Mouse (Mus musculus): ENCODE data around the gene Cd1d1.

Cd1d1 gene

DNA sequence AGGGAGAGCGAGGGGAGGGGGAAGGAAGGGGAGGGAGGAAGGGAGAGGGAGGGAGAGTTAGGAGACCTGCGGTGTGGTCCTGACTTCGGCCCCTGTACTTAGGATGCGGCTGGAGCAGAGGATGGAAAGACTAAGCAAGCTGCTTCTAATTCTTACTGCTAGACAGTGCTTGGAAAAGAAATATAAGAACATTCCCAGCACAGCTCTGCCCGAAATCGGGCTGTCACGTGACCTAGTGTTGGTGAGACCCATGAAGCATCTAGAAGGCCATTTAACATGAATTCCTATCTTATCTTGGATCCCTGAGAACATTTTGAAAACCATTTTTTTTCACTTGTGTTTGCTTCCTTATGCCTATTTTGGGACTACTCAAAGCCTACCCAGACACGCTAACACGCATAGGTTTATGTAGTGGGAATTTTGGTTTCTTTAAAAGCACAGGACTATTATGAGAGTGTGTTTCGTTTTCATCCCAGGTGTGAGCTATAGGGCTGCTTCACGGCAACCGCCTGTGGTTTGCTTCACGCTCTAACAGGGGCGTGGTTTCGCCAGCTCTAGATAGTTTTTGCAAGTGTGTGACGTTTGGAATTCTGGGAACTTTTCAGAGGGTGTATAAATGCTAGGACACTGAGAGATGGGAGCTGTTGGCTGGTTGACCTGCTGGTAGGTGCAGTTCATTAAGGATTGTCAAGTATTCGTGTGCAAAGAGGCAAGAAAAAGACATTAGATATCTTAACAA lies 38.4 kb downstream of the Cd1d1 start:
- no peak for DNase-seq (ENCODE audit: low spot score)

DNA sequence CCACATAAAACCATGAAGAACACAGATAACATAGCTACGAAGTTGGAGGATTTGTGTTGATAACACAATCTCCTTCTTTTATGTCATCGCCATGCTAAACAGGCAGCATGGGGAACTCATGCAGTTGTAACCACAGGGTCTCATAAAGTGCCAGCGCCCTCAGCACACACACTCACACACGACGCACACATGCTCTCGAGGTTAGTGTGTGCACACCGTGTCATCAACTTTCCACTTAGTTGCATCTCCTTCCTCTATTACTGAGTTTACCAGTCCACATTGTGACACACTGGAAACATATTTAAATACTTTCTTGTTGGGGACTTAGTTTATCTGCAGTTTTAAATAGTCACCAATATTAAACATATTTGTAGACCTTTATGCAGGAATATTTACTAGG lies 40.2 kb downstream of the Cd1d1 start:
- DNase-seq (ENCODE audit: low spot score), result no peak

DNA sequence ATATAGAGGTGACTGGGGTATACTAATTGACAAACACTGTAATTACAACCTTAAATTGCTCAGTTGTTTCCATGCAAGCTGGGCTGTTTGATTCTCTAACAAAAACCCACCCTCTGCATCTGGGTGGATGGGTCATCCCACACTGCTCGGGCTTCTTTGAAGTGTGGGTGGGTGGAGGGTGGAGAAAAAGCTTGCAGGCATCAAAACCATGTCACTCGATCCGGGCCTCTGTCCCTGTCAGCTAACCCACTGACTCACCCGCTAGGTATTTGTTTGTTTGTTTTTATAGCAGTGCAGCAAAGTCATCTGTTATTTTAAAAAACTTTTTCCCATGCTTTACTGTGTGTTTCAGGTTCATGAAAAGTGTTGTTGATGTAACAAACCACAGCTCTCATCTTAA lies 43.9 kb downstream of the Cd1d1 start:
- DNase-seq (ENCODE audit: low spot score), result no peak

DNA sequence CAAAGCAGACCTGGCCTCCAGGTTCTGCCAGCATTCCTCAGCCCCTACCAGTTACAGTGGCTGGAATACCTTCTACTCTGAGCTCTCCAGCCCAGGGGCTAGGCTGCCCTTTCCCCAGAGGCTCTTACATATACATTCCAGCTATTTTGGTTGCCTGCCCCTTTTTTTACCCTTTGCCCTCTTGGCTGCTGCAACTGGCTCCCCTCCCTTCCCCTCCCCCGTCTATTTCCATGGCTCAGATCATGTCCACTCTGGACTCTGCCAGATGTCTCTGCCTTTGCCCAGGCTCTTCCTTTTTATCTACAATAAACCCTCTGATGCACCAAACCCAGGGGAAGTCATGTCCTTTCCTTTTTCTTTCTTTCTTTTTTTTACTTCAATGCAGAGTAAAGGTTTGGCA lies 44.7 kb downstream of the Cd1d1 start:
- DNase-seq (ENCODE audit: low spot score), result no peak

DNA sequence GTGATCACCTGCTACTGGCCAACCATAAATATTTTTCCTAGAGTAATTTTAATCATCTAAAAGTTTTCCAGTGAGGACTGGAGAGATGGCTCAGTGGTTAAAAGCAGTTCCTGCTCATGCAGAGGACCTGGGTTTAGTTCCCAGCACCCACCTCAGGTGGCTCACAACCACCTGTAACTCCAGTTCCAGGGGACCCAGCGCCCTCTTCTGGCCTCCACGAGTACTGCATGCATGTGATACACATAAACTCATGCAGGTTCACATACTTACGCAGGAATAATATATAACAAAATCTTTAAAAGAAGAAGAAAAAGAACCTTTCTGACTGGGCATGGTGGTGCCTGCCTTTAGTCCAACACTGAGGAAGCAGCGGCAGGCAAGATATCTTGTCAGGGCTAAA lies 45.4 kb downstream of the Cd1d1 start:
- no peak for DNase-seq (ENCODE audit: low spot score)

DNA sequence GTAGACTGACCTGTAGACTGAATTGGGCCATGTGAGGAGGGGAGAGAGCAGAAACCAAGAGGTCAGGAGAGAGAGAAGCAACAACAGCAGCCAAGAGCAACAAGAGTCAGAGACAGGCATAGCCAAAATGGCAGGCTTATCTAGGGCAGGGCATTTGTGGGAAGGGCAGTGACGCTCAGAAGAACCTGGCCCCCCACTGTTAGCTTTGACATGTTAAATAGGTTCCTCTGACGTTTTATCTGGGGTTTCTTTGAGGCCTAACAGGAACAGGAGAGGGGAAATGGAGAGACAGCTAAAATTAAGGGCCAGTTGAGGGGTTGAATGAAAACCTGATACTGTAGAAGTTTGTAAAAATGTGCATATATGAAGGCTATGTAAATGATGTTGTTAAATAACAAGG lies 48.6 kb downstream of the Cd1d1 start:
- DNase-seq (ENCODE audit: low spot score), result no peak
